Mouse (Mus musculus): ENCODE data around the gene 4931417E11Rik.

4931417E11Rik gene

DNA sequence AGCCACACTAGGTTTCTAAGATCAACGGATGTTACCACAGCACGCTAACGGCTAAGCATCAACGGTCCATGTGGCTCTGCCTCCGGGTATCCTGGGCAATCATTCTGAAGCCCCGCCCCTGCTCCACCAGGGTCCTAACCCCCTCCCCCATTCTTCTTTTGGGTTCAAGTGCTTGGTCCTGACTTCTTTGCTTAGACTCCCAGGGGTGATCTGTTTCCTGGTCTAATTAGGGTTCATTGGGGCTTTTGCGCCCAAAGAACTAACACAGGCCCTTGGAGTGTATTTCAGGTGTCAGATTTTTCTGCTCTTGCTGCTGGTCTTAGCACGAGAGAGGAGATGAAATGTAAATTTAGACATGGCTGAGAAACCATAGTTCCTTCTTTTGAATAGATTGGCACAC, at the start of gene 4931417E11Rik:
Gene 4931417E11Rik, minus strand, starts transcription at position 101 of the 400 bp plus-strand sequence.
- no peak for DNase-seq

DNA sequence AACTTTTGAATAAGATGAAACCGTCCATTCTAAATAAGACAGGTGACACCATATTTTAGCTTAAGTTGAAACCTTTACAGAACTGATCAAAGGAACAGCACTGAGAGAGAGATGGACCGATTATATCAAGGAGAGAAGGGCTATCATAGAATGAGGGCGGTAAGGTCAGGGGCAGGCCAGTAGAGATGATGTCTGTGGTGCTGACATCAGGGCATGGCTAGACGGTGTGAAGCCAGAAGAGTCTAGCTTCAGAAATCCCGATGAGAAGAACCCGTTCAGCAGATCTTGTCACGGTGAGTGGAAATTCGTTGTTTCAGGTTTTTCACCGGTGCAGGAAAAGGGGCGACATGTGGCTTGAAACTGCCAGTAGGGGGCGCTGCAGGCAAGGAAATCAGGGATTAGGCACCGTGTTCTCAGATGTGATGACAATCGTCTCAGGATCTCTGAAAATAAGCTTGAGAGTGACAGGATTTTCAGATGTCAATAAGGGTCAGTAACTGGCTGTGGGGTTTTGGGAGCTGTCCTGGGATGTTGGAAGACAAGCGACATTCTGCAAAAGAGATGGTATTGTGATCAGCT, 48.4 kb upstream of the 4931417E11Rik start:
- peak in 1 of 2 experiments; percentile 2 for DNase-seq

DNA sequence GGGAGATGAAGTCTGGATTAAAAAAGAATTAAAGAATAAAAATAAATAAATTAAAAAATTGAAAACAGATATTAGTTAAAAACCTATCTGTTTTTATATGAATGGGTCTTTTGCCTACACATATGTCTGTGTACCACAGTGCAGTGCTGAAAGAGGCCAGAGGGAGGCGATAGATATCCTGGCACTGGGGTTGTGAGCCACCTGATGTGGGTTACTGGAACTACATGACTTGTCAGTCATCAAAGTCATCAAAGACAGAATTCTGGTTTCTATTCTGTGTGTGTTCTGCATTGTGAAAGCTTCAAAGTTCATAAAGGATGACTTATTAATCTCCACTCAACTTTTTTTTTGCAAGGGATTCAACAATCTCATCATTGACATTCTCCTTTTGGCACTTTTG, 43.4 kb upstream of the 4931417E11Rik start:
- DNase-seq: no peak

DNA sequence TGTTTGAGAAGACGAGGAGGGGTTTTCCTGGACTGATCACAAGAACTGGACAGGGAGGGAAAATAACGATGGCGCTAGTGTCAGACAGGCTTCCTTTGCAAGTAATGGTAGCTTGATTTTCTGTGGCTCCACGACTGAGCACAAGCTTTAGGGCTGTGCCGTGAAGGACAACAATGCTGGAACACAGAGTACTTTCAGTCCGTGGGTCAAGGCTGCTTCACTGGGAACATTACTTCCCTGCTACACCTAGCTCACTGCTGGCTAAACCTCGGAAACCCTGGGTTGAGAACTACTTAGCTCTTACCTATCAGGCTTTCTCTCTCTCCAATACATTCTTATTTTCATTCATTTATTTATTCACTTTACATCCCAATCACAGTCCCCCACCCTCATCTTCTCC, 30.2 kb upstream of the 4931417E11Rik start:
- no peak for DNase-seq

DNA sequence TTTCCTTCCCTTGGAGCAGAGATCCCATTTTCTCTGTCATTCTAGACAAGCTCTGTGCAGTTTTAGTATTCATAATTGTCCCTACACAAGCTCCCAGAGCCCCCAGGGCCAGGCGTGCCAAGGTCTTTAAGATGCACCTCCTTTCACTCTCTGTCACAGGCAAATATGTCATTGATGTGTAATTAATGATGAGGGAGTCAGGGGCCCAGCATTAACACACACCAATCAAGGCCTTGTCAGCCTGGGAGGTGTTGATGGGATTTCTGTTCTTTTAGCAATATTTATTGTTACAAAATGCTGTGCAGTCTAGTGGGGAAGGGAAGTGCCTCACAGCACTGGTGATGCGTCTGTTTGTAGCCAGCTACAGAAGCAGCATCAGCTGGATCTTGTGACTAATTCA, 27.9 kb upstream of the 4931417E11Rik start:
- DNase-seq: no peak

DNA sequence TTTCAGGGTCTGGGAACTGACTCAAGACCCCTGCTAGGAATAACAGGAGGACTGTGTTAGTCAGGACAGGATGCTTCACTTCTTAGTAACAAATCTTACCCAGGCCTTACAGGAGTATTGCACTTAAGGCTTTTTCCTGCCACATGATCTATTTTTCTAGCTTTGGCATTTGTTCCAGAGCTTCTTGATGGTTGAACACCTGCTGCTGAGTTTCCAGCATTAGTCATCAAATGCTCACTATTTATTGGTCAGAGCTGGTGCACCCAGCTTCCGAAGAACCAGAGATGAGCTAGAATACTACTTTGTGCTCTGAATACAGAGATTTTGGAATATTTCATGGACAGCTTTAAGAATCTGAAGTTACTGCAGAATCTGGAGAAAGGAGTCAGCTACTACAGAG, 21.1 kb upstream of the 4931417E11Rik start:
- no peak for DNase-seq

DNA sequence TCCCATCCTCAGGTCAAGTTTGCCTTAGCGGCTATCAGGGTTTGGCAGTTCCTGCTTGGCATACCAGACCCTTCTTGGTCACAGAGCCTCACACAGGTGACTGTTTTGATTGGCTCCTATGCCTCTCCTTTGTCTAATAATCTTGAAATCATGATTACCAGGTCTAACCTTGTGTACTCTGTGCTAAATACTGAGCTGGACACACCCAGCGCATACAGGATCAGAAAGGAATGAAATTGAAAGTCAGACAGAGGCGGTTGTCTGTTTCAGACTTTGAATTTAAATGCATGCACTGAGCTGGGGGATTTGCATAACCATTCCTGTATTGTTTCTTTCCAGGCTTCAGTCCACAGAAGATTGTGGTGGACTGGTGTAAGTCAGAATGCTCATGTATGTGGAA, 16.1 kb upstream of the 4931417E11Rik start:
- no peak for DNase-seq

DNA sequence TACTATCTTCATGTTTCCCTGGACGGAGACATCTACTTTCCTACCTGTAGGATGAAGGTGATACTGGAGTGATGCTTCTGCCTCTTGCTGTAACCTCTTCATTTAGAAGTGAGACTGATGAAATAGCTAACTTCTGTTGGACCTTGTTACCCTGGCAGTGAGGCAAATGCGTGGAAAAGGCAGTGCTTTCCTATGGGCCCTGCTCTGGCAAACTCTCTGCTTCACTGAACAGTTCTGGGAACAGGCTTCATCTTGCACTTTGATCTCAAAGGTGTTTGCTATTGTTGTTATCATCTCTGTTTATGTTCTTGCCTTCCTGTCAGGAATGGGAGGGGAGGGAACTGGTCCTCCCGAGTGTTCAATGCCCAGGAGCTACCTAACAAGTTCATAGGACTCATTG, 3.4 kb downstream of the 4931417E11Rik start:
- DNase-seq: no peak

DNA sequence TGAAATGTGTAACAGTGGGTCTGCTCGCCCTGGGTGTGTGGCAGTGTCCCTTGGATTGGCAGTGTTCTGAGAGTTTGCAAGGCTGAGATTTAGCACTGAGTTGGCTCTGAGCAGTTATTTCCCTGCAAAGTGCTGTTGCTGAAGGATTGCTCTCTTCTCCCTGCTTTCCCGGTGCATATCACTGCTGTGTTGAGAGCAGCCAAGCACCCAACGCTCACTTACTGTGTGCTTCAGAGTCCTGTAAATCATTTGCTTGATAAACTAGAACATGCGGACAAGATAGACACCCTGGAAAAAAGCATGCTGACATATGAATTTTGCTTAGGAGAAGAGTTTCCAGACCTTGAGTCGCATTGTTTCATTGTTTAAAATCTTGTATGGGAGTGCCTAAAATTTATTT, 6.9 kb downstream of the 4931417E11Rik start:
- no peak for DNase-seq

DNA sequence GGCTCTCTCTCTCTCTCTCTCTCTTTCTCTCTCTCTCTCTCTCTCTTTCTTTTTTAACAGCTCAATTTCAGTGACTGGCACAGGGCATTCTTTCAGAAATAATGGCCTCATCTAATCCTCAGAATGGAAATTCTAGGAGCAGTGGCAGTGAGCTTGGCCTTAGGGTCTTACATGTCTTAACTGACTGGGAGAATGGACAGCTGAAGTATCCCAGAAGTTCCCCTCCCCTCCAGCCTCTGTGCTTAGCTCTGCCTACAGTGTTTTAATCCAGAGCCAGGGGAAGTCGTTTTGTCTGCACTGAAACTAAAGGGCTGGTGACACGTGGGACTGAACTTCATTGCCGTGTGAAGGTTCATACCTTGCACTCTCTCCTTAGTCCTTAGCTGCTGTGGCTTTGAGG, 35.6 kb downstream of the 4931417E11Rik start:
- DNase-seq: no peak

DNA sequence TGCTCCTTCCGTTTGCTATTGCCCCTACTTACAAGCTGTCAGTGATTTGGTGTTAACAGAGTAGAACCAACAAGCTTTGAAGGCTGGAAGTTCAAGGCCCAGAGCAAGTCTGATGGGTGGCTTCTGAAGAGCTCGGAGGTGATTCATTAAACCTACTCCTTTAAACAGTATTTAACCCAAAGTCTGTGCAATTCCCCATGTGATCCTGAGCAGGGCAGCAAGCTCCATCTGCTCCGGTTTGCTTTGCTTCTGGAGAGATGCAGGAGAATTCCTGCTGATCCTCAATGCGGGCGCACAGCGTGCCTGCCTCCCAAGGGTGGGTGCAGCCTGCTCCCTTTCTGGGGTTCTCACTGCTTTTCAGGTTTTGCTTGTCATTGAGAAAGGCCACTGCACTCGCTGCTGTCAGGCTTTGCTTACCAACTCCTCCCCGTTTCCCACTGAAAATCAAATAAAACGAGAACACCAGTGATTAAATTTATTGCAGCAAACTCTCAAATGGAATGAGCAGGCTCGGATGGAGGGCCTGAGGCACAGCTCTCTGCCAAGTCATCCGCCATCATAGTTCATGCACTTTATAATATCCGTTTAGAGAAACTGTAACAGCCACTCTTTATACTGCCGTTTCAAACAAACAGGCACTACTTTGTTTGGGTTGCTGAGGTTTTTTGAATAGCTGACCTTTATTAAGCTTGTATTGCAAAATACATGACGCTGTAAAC, 40.7 kb downstream of the 4931417E11Rik start:
- DNase-seq: no peak

DNA sequence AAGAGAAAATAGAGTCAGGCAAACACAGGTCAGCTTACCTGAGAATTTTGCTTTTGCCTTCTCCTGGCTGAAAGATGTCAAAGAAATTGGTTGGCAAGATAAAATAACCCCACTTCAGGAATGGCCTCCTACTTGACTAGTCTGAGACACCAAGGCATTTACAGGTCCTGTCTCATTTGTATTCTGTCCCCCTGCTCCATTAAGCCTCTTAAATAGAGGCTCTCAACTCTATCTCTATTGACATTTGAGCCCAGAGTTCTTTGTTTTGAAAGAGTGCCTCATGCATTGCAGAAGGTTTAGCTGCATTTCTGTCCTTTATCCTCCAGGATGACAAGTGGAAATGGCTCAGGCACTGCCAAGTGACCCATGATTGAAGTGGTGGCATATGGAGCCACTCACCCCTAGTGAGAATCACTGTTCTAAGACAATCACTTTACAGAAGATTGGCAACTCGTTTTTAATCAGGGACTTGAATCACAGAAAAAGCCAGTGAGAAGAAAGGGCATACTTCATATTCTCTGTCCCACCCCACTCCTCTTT, 42.1 kb downstream of the 4931417E11Rik start:
- DNase-seq: no peak

Measured in lung, adult 18-20 months (tissue).